Mouse (Mus musculus) G1E (cell line): ENCODE data around the gene Cacng8.

ENCODE experiments used
- CTCF ChIP-seq: IDR thresholded peaks from 2 replicates; pipeline ENCODE4 v1.5.1; 2012; ENCODE audit warnings: low read depth, low read length, inconsistent platforms, mixed read lengths
- GATA1 ChIP-seq: IDR thresholded peaks from 2 replicates; pipeline ENCODE4 v1.6.1; 2012; ENCODE audit warnings: borderline replicate concordance, low read length, inconsistent platforms, mixed read lengths

- TF ChIP-seq CTCF (no peak), GATA1 (no peak)
These were observed 21.3 kb upstream of the Cacng8 start for GRCm38 (mm10) chr7:3369189-3369588.
